22 mouse cellular contexts compared by ENCODE assay signal in genomic region chr12:12595399-12595798, GRCm38 (mm10).
DNase-seq lines count a peak whose midpoint lies in the region; ATAC-seq and TF ChIP-seq lines count a peak whose summit lies in the region.
"Had no signal": no experiment of that assay in that cellular context is flagged by ENCODE, and none has a peak within 500 bp of the region (broad histone marks: within the 10 kb centered on the region; RNA-seq: fewer than 3 reads in every experiment).

No protein-coding gene starts in this region.

- TF ChIP-seq EP300 in heart, adult 2 months (IDR thresholded peaks at IDR 0.05; ENCODE audit: insufficient read depth, low read depth, low read length) = no peak
- TF ChIP-seq EP300 in lung, postnatal 0 days (IDR thresholded peaks at IDR 0.05) = no peak
- no peak for TF ChIP-seq EP300 in stomach, postnatal 0 days (optimal IDR thresholded peaks at IDR 0.05)

- no peak overlapping the region for H3K4me2 ChIP-seq in hindbrain, postnatal 0 days (ENCODE audit: low read depth, low read length)
- no peak overlapping the region for H3K4me2 ChIP-seq in hindbrain, embryonic 11.5 days (replicated peaks; ENCODE audit: low read depth, low read length)
- H3K4me2 ChIP-seq in lung, postnatal 0 days (replicated peaks; ENCODE audit: low read depth, low read length) = no peak overlapping the region
- H3K4me2 ChIP-seq in stomach, postnatal 0 days (replicated peaks; ENCODE audit: low read depth) = no peak overlapping the region
- H3K4me2 ChIP-seq: embryonic facial prominence, embryonic 15.5 days; limb, embryonic 13.5 days had no signal

- no peaks in the 10 kb centered on the region for H3K36me3 ChIP-seq in heart, adult 2 months (ENCODE audit: control insufficient read depth, insufficient read depth, low read length)
- H3K36me3 ChIP-seq in hindbrain, postnatal 0 days (ENCODE audit: insufficient read depth, low read length) = no peaks in the 10 kb centered on the region
- no peaks in the 10 kb centered on the region for H3K36me3 ChIP-seq in hindbrain, embryonic 11.5 days (ENCODE audit: control insufficient read depth, insufficient read depth, low read length)
- no peaks in the 10 kb centered on the region for H3K36me3 ChIP-seq in lung, postnatal 0 days (ENCODE audit: insufficient read depth, low read length)
- no peaks in the 10 kb centered on the region for H3K36me3 ChIP-seq in stomach, postnatal 0 days (ENCODE audit: control insufficient read depth, insufficient read depth, low read length)
- H3K36me3 ChIP-seq: embryonic facial prominence, embryonic 15.5 days; forebrain, embryonic 10.5 days; hindbrain, embryonic 10.5 days; limb, embryonic 13.5 days had no signal

- intact Hi-C loops in heart, adult 2 months (cut with DNase I) = loop anchor here (10.0 kb wide), 1 partner anchor 161 kb away; no protein-coding TSS in a partner anchor

- H3K4me3 ChIP-seq in heart, adult 2 months = no peak overlapping the region
- no peak overlapping the region for H3K4me3 ChIP-seq in hindbrain, postnatal 0 days (ENCODE audit: low read length)
- H3K4me3 ChIP-seq in hindbrain, embryonic 11.5 days (ENCODE audit: low read depth, low read length) = no peak overlapping the region
- no peak overlapping the region for H3K4me3 ChIP-seq in lung, postnatal 0 days (ENCODE audit: low read depth, low read length)
- H3K4me3 ChIP-seq in stomach, postnatal 0 days (ENCODE audit: low read depth, low read length) = no peak overlapping the region
- H3K4me3 ChIP-seq: embryonic facial prominence, embryonic 15.5 days; forebrain, embryonic 10.5 days; hindbrain, embryonic 10.5 days; limb, embryonic 13.5 days had no signal

- H3K9me3 ChIP-seq in hindbrain, postnatal 0 days (ENCODE audit: low read length) = no peaks in the 10 kb centered on the region
- H3K9me3 ChIP-seq in hindbrain, embryonic 11.5 days (ENCODE audit: control insufficient read depth, low read length) = no peaks in the 10 kb centered on the region
- H3K9me3 ChIP-seq in lung, postnatal 0 days (ENCODE audit: low read length) = no peaks in the 10 kb centered on the region
- no peaks in the 10 kb centered on the region for H3K9me3 ChIP-seq in stomach, postnatal 0 days (ENCODE audit: control insufficient read depth, low read length)
- H3K9me3 ChIP-seq: embryonic facial prominence, embryonic 15.5 days; forebrain, embryonic 10.5 days; hindbrain, embryonic 10.5 days; limb, embryonic 13.5 days had no signal

- no peak overlapping the region for H3K9ac ChIP-seq in heart, adult 2 months (ENCODE audit: low read depth, low read length)
- no peak overlapping the region for H3K9ac ChIP-seq in hindbrain, postnatal 0 days (replicated peaks; ENCODE audit: low read length)
- H3K9ac ChIP-seq in hindbrain, embryonic 11.5 days (ENCODE audit: low read depth, low read length) = no peak overlapping the region
- H3K9ac ChIP-seq in lung, postnatal 0 days (replicated peaks; ENCODE audit: low read depth) = no peak overlapping the region
- no peak overlapping the region for H3K9ac ChIP-seq in stomach, postnatal 0 days (ENCODE audit: low read length)
- H3K9ac ChIP-seq: embryonic facial prominence, embryonic 15.5 days; limb, embryonic 13.5 days had no signal

- no peaks in the 10 kb centered on the region for H3K27me3 ChIP-seq in heart, adult 2 months (ENCODE audit: control insufficient read depth, insufficient read depth, low read length)
- H3K27me3 ChIP-seq in hindbrain, postnatal 0 days (ENCODE audit: insufficient read depth, low read length) = no peaks in the 10 kb centered on the region
- H3K27me3 ChIP-seq in hindbrain, embryonic 11.5 days (ENCODE audit: control insufficient read depth, insufficient read depth, low read length) = no peaks in the 10 kb centered on the region
- H3K27me3 ChIP-seq in lung, postnatal 0 days (replicated peaks; ENCODE audit: insufficient read depth, low read length) = no peaks in the 10 kb centered on the region
- H3K27me3 ChIP-seq in stomach, postnatal 0 days (ENCODE audit: control insufficient read depth, insufficient read depth, low read length) = no peaks in the 10 kb centered on the region
- H3K27me3 ChIP-seq: embryonic facial prominence, embryonic 15.5 days; limb, embryonic 13.5 days had no signal

- peak; percentile 27 for TF ChIP-seq CTCF in heart, adult 2 months (IDR thresholded peaks at IDR 0.05)
- peak; percentile 47 for TF ChIP-seq CTCF in hindbrain, postnatal 0 days (IDR thresholded peaks at IDR 0.05; ENCODE audit: low read depth)
- TF ChIP-seq CTCF in lung, postnatal 0 days (IDR thresholded peaks at IDR 0.05) = peak; percentile 44
- TF ChIP-seq CTCF in stomach, postnatal 0 days (IDR thresholded peaks at IDR 0.05; ENCODE audit: low read depth) = peak; percentile 60

- no peak for DNase-seq in heart, adult 2 months
- no peak for DNase-seq in heart, adult 18-20 months
- no peak for DNase-seq in hindbrain, postnatal 0 days (ENCODE audit: low spot score)
- DNase-seq in hindbrain, embryonic 11.5 days (ENCODE audit: low spot score) = no peak
- no peak for DNase-seq in lung, postnatal 0 days (ENCODE audit: low spot score)
- no peak for DNase-seq in lung, postnatal 25 days (ENCODE audit: low spot score)
- DNase-seq in stomach, postnatal 0 days (ENCODE audit: low spot score) = no peak
- DNase-seq in embryo, embryonic 10 days (ENCODE audit: low spot score) = no peak
- DNase-seq: adrenal gland, postnatal 25 days; cerebellum, adult 8-10 months; gastrocnemius, postnatal 10 days; lung, adult 18-20 months; midbrain, embryonic 14.5 days; retina, postnatal 1 day; right cerebral cortex, postnatal 4 days; thymus, adult 18-20 months had no signal

- TF ChIP-seq POLR2A in heart, adult 2 months (IDR thresholded peaks at IDR 0.05; ENCODE audit: insufficient read depth, low read depth, low read length) = no peak

- no peaks in the 10 kb centered on the region for H3K4me1 ChIP-seq in heart, adult 2 months (ENCODE audit: control insufficient read depth, insufficient read depth, low read length)
- H3K4me1 ChIP-seq in hindbrain, postnatal 0 days (ENCODE audit: insufficient read depth, low read length) = no peaks in the 10 kb centered on the region
- no peaks in the 10 kb centered on the region for H3K4me1 ChIP-seq in hindbrain, embryonic 11.5 days (replicated peaks; ENCODE audit: control insufficient read depth, insufficient read depth, low read length)
- no peaks in the 10 kb centered on the region for H3K4me1 ChIP-seq in lung, postnatal 0 days (ENCODE audit: insufficient read depth, low read depth, low read length)
- no peaks in the 10 kb centered on the region for H3K4me1 ChIP-seq in stomach, postnatal 0 days (replicated peaks; ENCODE audit: control insufficient read depth, insufficient read depth)
- H3K4me1 ChIP-seq: embryonic facial prominence, embryonic 15.5 days; limb, embryonic 13.5 days had no signal

- ATAC-seq in hindbrain, postnatal 0 days = no peak
- ATAC-seq in hindbrain, embryonic 11.5 days (ENCODE audit: low FRiP score) = no peak
- ATAC-seq in lung, postnatal 0 days = no peak
- ATAC-seq in stomach, postnatal 0 days (ENCODE audit: low FRiP score, low TSS enrichment) = no peak
- ATAC-seq: activated CD4-positive, CD25-positive, alpha-beta regulatory T cell, adult 4 months; inflammation-experienced regulatory T-cells, adult 6 months had no signal

- no peak overlapping the region for H3K27ac ChIP-seq in heart, adult 2 months
- no peak overlapping the region for H3K27ac ChIP-seq in hindbrain, postnatal 0 days
- H3K27ac ChIP-seq in hindbrain, embryonic 11.5 days (ENCODE audit: low read depth, low read length) = no peak overlapping the region
- no peak overlapping the region for H3K27ac ChIP-seq in lung, postnatal 0 days (ENCODE audit: low read length)
- H3K27ac ChIP-seq in stomach, postnatal 0 days (replicated peaks) = no peak overlapping the region
- H3K27ac ChIP-seq: embryonic facial prominence, embryonic 15.5 days; forebrain, embryonic 10.5 days; hindbrain, embryonic 10.5 days; limb, embryonic 13.5 days had no signal

- WGBS in heart, adult 2 months = 78% methylated on average over 3 of the region's 3 CpGs
- 89% methylated on average over 3 of the region's 3 CpGs for WGBS in hindbrain, postnatal 0 days
- 94% methylated on average over 3 of the region's 3 CpGs for WGBS in hindbrain, embryonic 11.5 days
- 84% methylated on average over 3 of the region's 3 CpGs for WGBS in lung, postnatal 0 days
- 81% methylated on average over 3 of the region's 3 CpGs for WGBS in stomach, postnatal 0 days

- no peaks in the 10 kb centered on the region for H3K79me2 ChIP-seq in heart, adult 2 months (replicated peaks; ENCODE audit: control insufficient read depth, insufficient read depth, low read length)
